Mouse (Mus musculus): Measurements from ENCODE around the gene Ciz1. TPM values are rescaled to one million over a fixed set of nuclear protein-coding genes. Genes with fewer than 3 reads are reported as not detected.

Gene Ciz1
- 59.1 and 67.5 TPM in 2 replicates for polyA plus RNA-seq (2016; fragmentation: Nextera tagmentation; extraction: Ambion mirVana)

DNA sequence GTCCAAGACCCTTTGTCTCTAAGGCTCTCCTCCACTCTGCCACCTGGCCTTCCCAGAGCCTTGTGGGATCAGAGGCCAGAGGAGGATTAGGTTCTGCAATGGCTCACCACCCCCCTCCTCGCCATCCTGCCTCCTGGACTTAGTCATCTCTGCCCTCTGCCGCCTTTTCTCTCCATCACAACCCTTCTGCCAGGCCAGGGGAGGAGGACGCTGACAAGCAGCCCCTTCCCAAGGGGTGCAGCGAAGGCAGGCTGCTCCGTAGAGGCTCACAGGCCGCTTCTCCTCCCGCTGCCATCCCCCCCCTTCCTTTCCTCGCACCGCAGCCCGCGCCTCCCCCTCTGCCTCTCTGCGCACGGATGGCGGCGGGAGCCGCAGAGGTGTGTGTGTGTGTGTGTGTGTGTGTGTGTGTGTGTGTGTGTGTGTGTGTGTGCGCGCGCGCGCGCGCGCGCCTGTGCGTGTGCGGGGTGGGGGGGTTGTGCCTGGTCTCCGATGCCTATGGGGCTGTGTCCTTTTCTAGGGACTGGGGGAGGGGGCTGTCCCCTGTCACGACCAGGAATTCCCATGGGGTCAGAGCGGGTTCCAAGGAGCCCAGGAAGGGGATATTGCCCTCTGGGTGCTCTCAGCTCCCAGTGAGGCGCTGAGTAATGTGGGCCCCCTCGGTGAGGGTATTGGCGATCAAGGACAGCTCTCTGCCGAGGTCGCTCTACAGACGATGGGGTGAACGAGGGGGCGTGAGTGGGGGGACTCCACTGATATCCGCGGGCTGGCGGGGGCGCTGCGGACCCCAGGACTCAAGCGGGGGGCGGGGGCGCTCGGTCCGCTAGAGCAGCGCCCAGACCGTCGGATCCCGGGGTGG, at the start of gene Ciz1:
Gene Ciz1 (plus strand): TSS at position 177 of the 856 bp plus-strand sequence.
- Histone ChIP-seq H3K9me3 (no peaks in the 10 kb centered on the region), H3K4me1 (peaks cover 26% of the 10 kb centered on the region), H3K36me3 (replicated peaks) (no peaks in the 10 kb centered on the region), H3K27ac (peak within 1 kb of the TSS; percentile 82), H3K4me3 (replicated peaks) (peak within 1 kb of the TSS; percentile 59), H3K9ac (peak within 1 kb of the TSS; percentile 70), H3K4me2 (peak within 1 kb of the TSS; percentile 96), H3K27me3 (peaks cover 33% of the 10 kb centered on the region)
- under 1% methylated on average over 32 of the region's 52 CpGs for WGBS
- peak; percentile 75 for ATAC-seq (ENCODE audit: low FRiP score)

DNA sequence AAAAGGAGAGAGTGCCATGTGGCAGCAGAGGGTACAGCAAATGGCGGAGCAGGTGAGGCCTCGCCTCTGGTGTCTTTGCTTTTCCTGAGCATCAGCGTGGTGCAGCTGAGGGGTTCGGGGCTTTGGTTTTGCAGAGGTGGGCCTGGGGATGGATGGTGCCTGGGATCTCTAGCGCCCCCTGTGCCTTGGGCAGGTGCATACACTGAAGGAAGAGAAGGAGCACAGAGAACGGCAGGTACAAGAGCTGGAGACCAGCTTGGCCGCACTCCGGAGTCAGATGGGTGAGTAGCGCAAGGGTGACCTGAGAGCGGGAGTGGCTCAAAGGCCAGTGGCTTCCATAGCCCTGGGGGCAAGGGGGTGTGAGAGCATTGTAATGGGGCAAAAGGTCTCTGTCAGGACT, 49.2 kb upstream of the Ciz1 start:
- no peak for ATAC-seq (ENCODE audit: low FRiP score)
- H3K36me3 ChIP-seq (replicated peaks), result peaks cover 90% of the 10 kb centered on the region
- no peaks in the 10 kb centered on the region for H3K4me1 ChIP-seq
- H3K27ac ChIP-seq, result no peak overlapping the region
- WGBS, result 91% methylated on average over 10 of the region's 10 CpGs
- no peak overlapping the region for H3K9ac ChIP-seq
- H3K4me2 ChIP-seq, result no peak overlapping the region
- H3K27me3 ChIP-seq, result no peaks in the 10 kb centered on the region
- no peaks in the 10 kb centered on the region for H3K9me3 ChIP-seq
- H3K4me3 ChIP-seq (replicated peaks), result no peak overlapping the region

DNA sequence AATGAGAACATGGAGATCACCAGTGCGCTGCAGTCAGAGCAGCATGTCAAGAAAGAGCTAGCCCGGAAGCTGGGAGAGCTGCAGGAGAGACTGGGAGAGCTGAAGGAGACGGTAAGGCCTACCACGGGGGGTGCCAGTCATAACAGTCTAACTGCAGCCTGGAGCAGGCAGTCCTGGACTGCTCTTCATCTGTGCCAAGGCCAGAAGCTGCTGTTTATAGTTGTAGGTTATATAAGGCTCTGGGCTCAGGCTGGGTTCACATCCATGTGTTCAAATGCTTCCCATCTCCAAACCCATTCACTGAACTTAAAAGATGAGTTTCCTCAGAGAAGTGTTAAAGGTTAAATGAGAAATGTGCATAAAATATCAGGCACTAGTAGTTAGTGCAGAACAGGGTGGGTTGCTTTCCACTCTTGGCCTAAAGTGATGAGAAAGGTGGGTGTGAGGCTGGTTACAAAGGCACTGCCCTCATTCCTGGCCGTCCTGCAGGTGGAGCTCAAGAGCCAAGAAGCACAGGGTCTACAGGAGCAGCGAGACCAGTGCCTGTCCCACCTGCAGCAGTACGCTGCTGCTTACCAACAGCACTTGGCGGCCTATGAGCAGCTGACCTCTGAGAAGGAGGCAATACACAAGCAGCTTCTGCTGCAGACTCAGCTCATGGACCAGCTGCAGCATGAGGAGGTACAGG, 47.8 kb upstream of the Ciz1 start:
- Histone ChIP-seq H3K4me2 (no peak overlapping the region), H3K27me3 (no peaks in the 10 kb centered on the region), H3K36me3 (replicated peaks) (peaks cover 85% of the 10 kb centered on the region), H3K4me3 (replicated peaks) (no peak overlapping the region), H3K4me1 (no peaks in the 10 kb centered on the region), H3K9me3 (no peaks in the 10 kb centered on the region), H3K9ac (no peak overlapping the region), H3K27ac (0 out of 2 replicates have a peak overlapping the region, but pooled peaks have one; percentile 13)
- peak; percentile 42; the same call in 1 of the 2 replicates for ATAC-seq (ENCODE audit: low FRiP score)
- WGBS, result 56% methylated on average over 8 of the region's 8 CpGs

GRCm38 (mm10) chr2:32305668-32306067, 46.5 kb upstream of the Ciz1 start:
- Histone ChIP-seq H3K9me3 (no peaks in the 10 kb centered on the region), H3K27me3 (peaks cover 4% of the 10 kb centered on the region; the same call in 1 of the 2 replicates), H3K36me3 (replicated peaks) (peaks cover 83% of the 10 kb centered on the region), H3K4me1 (no peaks in the 10 kb centered on the region; the same call in 1 of the 2 replicates), H3K4me3 (replicated peaks) (no peak overlapping the region), H3K9ac (no peak overlapping the region), H3K4me2 (no peak overlapping the region), H3K27ac (no peak overlapping the region)
- no peak for ATAC-seq (ENCODE audit: low FRiP score)
- 83% methylated on average over 5 of the region's 5 CpGs for WGBS

DNA sequence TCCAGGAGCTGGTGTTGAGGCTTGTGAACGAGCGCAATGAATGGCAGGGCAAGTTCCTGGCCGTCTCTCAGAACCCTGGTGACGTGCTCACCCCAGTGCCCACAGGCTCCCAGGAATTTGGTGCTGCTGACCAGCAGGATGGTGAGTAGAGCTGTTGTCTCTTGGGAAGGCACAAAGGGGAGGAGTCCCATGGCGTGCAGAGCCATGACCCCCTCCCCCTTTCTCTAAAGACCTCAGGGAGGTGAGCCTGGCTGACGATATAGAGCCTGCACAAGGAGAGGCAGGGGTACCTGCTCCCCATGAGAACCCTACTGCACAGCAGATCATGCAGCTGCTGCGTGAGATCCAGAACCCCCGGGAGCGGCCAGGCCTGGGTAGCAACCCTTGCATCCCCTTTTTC, 46.0 kb upstream of the Ciz1 start:
- Histone ChIP-seq H3K27me3 (peaks cover 8% of the 10 kb centered on the region; the same call in 1 of the 2 replicates), H3K27ac (no peak overlapping the region), H3K4me1 (peaks cover 4% of the 10 kb centered on the region), H3K9ac (no peak overlapping the region), H3K4me2 (no peak overlapping the region), H3K9me3 (no peaks in the 10 kb centered on the region), H3K36me3 (replicated peaks) (peaks cover 79% of the 10 kb centered on the region), H3K4me3 (replicated peaks) (no peak overlapping the region)
- no peak for ATAC-seq (ENCODE audit: low FRiP score)
- WGBS, result 86% methylated on average over 9 of the region's 9 CpGs

DNA sequence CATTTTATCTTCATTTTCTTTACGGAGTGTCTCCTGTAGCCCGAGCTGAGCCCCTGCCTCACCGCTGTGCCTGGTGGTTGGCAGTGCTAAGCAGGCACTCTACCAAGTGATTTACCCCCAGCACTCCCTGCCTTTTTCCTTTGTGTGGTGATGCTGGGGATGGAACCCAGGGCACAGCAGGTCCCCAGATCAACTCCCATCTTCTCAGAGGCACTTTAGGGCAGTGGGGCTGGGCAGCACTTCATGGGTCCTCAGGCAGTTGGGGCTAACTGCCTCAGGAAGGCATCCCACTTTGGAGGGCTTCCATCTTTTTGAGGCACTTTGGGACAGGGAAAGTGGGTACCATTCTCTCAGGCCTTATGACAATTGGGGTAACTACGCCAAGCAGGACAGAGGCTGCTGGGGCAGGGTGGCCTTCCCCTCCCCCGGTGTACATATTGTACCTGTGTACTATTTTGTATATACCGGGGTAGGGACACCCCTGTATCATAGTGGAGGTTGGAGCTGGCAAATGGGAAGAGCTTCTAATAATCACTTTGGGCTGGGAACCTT, 44.8 kb upstream of the Ciz1 start:
- Histone ChIP-seq H3K4me3 (replicated peaks) (no peak overlapping the region), H3K4me2 (no peak overlapping the region), H3K9ac (no peak overlapping the region), H3K4me1 (peaks cover 16% of the 10 kb centered on the region), H3K9me3 (no peaks in the 10 kb centered on the region), H3K36me3 (replicated peaks) (peaks cover 71% of the 10 kb centered on the region), H3K27me3 (peaks cover 16% of the 10 kb centered on the region; the same call in 1 of the 2 replicates), H3K27ac (no peak overlapping the region)
- ATAC-seq (ENCODE audit: low FRiP score), result no peak
- 91% methylated on average over 6 of the region's 6 CpGs for WGBS

DNA sequence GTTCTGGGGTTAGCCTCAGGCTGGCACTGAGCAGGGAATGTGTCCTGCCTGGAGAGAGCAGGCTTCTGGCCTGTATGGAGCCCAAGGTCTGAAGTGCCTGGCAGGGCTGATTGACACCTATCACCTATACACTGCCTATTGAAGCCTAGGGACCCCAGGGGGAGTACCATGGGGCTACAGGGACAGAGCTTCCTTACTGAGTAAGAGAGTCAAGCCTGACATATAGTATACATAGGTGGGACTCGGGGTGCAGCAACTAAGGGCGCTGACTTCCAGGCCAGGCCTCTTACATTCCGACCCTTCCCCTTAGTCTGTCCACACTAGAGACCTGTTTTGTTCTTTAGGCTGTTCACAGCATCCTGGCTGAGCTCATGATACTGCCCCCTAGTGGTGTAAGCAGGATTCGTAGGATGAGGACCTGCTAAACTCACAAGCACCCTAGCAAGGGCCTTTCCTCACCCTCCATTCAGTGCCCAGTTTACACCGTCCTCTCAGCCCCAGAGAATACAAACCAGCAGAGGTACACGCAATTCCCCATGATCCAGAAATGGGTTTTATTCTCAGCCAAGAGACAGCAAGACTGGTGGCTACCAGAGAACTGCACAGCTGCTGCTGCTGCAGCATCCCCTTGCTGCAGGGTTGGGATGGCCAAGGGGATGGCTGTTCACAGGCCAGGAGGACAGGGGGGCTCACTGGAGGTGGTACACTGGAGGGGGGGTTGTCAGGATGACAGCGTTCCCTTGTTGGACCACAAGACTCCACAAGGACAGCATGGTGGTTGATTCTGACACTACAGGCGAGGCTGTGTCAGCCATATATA, 44.0 kb upstream of the Ciz1 start:
- H3K27me3 ChIP-seq, result peaks cover 20% of the 10 kb centered on the region; the same call in 1 of the 2 replicates

DNA sequence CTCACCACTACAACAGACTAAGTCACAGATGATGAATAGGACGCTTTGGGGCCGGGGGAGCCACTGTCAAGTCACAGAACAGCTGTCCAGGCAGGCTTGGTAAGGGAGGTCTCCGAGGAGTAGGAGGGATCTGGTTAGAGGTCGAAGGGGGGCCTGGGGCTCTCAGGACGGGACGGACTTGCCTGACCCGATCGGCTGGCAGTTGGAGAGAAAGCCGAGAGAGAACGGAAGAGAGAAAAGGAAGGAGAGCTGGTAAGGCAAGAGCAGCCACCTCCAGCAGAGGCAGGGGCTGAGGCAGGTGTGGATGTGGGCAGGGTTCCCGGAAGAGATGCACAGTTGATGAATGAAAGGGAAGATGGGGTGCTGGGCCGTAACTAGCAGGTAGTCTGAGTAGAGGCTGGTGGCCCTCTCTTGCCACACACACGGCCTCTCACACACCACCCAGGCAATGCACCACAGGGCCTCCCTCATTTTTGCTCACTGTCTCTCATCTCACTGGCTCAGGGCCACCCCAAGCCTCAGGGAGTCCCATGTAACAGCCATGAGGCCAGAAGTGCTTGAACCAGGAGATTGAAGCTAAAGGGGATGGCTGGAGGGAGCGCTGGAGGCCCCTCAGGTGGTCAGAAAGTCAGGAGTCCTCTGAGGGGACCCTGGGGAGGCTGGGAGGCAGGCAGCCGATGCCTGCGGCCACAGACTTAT, 43.1 kb upstream of the Ciz1 start:
- WGBS, result 88% methylated on average over 16 of the region's 16 CpGs
- no peak for ATAC-seq (ENCODE audit: low FRiP score)
- no peak overlapping the region for H3K9ac ChIP-seq
- H3K4me2 ChIP-seq, result no peak overlapping the region
- H3K27ac ChIP-seq, result no peak overlapping the region
- H3K4me1 ChIP-seq, result peaks cover 20% of the 10 kb centered on the region
- H3K36me3 ChIP-seq (replicated peaks), result peaks cover 54% of the 10 kb centered on the region
- H3K4me3 ChIP-seq (replicated peaks), result no peak overlapping the region
- no peaks in the 10 kb centered on the region for H3K9me3 ChIP-seq
- peaks cover 24% of the 10 kb centered on the region; the same call in 1 of the 2 replicates for H3K27me3 ChIP-seq

More for the DNA sequence above, 44.0 kb upstream of the Ciz1 start:
- Histone ChIP-seq H3K4me1 (peaks cover 20% of the 10 kb centered on the region), H3K36me3 (replicated peaks) (peaks cover 63% of the 10 kb centered on the region), H3K27ac (no peak overlapping the region), H3K4me3 (replicated peaks) (no peak overlapping the region), H3K4me2 (no peak overlapping the region), H3K9me3 (no peaks in the 10 kb centered on the region), H3K9ac (no peak overlapping the region)
- WGBS, result 49% methylated on average over 8 of the region's 8 CpGs
- ATAC-seq (ENCODE audit: low FRiP score), result no peak

GRCm38 (mm10) chr2:32310096-32310845, 41.9 kb upstream of the Ciz1 start:
- H3K9ac ChIP-seq, result no peak overlapping the region
- H3K27me3 ChIP-seq, result peaks cover 31% of the 10 kb centered on the region
- H3K36me3 ChIP-seq (replicated peaks), result peaks cover 42% of the 10 kb centered on the region
- no peak overlapping the region for H3K4me3 ChIP-seq (replicated peaks)
- no peaks in the 10 kb centered on the region for H3K9me3 ChIP-seq
- H3K27ac ChIP-seq, result no peak overlapping the region
- peaks cover 21% of the 10 kb centered on the region for H3K4me1 ChIP-seq
- ATAC-seq (ENCODE audit: low FRiP score), result no peak
- H3K4me2 ChIP-seq, result no peak overlapping the region
- WGBS, result 91% methylated on average over 18 of the region's 18 CpGs

GRCm38 (mm10) chr2:32311443-32312317, 40.4 kb upstream of the Ciz1 start:
- H3K9ac ChIP-seq, result peak overlapping the region; percentile 77
- no peak overlapping the region for H3K27ac ChIP-seq
- H3K27me3 ChIP-seq, result peaks cover 42% of the 10 kb centered on the region
- peak overlapping the region; percentile 65 for H3K4me3 ChIP-seq (replicated peaks)
- H3K4me1 ChIP-seq, result peaks cover 27% of the 10 kb centered on the region
- peak; percentile 47; the same call in 1 of the 2 replicates for ATAC-seq (ENCODE audit: low FRiP score)
- WGBS, result 9% methylated on average over 41 of the region's 42 CpGs
- peak overlapping the region; percentile 100 for H3K4me2 ChIP-seq
- H3K9me3 ChIP-seq, result no peaks in the 10 kb centered on the region
- H3K36me3 ChIP-seq (replicated peaks), result peaks cover 28% of the 10 kb centered on the region
